Mouse (Mus musculus) heart, postnatal 25 days (tissue): ENCODE data around the gene 1110059E24Rik. TPM values are rescaled to one million over a fixed set of nuclear protein-coding genes. Genes with fewer than 3 reads are reported as not detected.
"Not testable (repeated sequence)": the region's sequence is repeated elsewhere in the genome, so short reads cannot be mapped to it uniquely, and the experiment has no call there.

Source experiments
- DNase-seq: peaks from one replicate; pipeline ENCODE4 v3.0.0; 2022; ENCODE audit warnings: low spot score
- intact Hi-C: fragments of 180-260 bp; cut with DNase I; formaldehyde crosslinking; loops from one replicate; pipeline ENCODE4 v1.15.1; 2025
- total RNA-seq, 2 experiments: library from RNA; stranded (reverse); gene quantifications; 2 replicates each; pipeline ENCODE4 v1.2.3; 2021

The 1110059E24Rik gene
- total RNA-seq, 2 experiments from 2014 or later: 13.2 to 14.6 TPM

DNA sequence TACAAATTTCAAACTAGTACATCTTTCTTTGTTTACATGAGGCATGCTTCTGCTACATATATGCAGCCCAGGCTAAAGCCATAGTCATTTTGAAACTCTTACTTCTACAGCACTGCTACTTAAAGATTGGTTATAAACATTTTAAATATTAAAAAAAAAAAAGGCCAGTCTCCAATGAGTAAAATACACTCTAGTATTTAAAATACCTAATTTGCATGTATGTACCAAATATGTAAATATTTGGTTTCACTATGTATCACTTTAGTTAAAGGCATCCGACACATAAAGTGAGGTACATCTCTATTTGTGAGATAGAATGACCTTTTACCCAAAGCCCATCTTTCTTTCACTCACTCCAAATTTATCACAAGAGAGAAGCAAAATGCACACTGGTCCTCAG is 23.7 kb downstream of the 1110059E24Rik start:
- DNase-seq: no peak
- intact Hi-C loops: no loop called here

- DNase-seq, intact Hi-C loops: not testable (repeated sequence)
Measured at GRCm38 (mm10) chr19:21628440-21628839, 24.3 kb downstream of the 1110059E24Rik start.

DNA sequence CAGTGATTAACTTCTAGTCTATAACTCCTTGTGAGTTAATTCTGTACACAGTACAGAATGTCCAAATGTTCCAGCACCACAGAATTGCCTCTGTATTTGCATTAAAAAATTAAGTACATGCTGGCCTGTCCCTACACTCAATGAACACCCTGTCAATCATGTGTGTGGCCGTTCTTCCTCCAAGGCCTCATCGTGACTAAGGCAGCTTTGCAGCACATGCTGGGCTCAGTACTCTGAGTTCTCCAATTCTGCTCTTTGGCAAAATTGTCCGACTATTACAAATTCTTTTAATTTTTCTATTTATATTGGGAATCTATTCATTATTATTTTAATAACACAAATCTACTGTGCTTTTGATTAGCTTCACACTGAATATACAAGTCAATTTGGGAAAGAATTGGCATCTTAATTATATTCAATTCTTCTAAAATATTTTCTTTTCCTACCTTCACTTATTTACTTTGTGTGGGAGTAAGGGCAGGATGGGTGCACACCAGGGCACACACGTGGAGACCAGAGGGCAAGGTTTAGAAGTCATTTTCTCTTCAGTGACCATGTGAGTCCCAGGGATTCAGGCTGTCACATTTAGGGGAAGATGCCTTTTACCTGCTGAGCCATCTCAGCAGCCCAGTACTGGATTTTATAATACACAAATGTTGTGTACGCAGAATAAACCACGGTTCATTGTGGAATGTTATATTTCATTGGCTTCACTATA is 26.3 kb downstream of the 1110059E24Rik start:
- no peak for DNase-seq
- intact Hi-C loops: no loop called here

GRCm38 (mm10) chr19:21624148-21624535 is 28.6 kb downstream of the 1110059E24Rik start:
- intact Hi-C loops: no loop called here
- no peak for DNase-seq

GRCm38 (mm10) chr19:21623410-21624147 is 29.2 kb downstream of the 1110059E24Rik start:
- intact Hi-C loops: no loop called here
- DNase-seq: no peak

DNA sequence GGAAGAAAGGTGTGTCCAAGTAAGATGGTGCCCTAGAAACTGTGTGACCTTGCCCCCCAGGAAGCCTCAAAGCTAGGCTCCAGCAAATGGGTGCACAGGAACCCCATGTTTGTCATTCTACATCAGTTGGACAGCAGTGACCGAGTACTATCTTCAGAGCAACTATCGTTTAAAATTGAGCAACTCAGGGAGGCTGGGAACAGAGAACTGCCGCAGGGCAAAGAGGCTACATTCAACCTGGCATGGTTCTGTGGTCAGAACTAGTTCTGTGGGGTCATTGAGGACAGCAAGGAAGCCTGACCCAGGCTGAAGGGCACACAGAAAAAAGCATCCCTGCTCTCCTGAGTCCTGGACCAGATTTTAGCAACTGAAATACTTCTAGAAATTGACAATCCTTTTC is 37.0 kb downstream of the 1110059E24Rik start:
- no peak for DNase-seq

GRCm38 (mm10) chr19:21611725-21612575 is 40.8 kb downstream of the 1110059E24Rik start:
- no peak for DNase-seq

More for the DNA sequence above, 37.0 kb downstream of the 1110059E24Rik start:
- intact Hi-C loops: no loop called here

GRCm38 (mm10) chr19:21611297-21611696 is 41.5 kb downstream of the 1110059E24Rik start:
- intact Hi-C loops: no loop called here

More at GRCm38 (mm10) chr19:21611725-21612575, 40.8 kb downstream of the 1110059E24Rik start:
- intact Hi-C loops: no loop called here

DNA sequence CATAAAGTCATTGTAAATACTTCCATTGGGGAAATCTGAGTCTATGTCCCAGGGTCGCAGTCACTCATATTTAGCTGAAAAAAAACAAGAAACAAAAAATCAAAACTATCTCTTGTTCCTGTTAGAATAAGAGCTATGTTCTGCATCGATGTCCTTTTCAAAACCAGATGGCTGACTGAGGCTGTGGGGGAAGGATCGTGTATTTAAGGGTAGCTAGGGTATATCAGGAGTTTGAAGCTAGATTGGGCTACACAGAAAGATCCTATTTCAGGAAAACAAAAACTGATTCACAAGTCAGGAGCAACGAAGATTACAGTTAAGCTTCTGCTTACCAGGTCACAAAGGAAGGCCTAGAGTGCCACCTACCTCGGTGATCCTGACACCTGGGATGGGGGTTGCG is 42.5 kb downstream of the 1110059E24Rik start:
- intact Hi-C loops: no loop called here
- no peak for DNase-seq

More at GRCm38 (mm10) chr19:21611297-21611696, 41.5 kb downstream of the 1110059E24Rik start:
- DNase-seq: no peak

- no peak for DNase-seq
- intact Hi-C loops: no loop called here
Measured at GRCm38 (mm10) chr19:21605294-21605693, 47.5 kb downstream of the 1110059E24Rik start.

- intact Hi-C loops: no loop called here
Measured at GRCm38 (mm10) chr19:21603836-21604235, 48.9 kb downstream of the 1110059E24Rik start.

DNA sequence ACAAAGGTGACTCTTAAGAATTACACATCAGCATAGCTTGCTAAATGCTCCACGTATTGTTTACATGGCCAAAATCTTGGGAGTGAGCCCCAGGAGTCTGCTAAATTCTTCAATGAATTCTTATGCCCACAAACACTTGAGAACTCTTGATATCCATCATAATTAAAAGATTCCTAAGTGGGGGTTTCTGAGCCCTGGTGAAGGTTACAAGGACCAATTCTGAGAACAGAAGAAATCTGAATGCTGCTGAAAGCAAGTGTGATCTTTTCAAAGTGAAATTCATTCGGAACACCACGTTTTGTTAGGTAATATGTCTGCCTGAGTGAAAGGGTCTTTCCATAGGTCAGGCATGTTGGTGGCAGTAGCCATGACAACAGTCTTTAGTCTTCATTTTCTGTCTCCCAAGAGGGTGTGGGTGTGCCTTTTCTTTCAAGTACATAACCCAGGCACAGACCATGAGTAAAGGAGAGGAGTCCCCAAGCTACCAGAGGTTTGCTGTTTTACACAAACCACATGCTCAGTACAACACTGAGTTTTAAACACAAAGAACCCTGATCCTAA is 51.2 kb downstream of the 1110059E24Rik start:
- DNase-seq: no peak
- intact Hi-C loops: no loop called here

More at GRCm38 (mm10) chr19:21603836-21604235, 48.9 kb downstream of the 1110059E24Rik start:
- DNase-seq: no peak

GRCm38 (mm10) chr19:21598659-21599352 is 54.0 kb downstream of the 1110059E24Rik start:
- DNase-seq: no peak
- intact Hi-C loops: no loop called here

DNA sequence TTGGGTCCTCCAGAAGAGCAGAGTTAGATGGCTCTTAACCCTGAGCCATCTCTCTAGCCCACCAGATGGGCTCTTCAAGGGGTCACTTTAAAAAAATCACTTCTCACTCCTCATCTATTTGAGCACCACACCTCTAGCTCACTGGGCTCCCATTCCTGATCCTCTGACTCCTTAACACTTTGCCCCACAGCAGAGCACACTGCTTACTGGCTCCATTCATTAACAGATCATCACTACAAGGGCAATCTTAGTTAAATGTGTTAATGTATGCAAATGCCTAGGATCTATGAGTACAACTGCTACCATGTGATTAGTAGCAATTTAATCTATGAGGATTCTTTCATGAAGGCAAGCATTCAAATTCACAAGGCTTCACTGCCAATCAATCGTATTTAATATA is 58.1 kb downstream of the 1110059E24Rik start:
- DNase-seq: no peak
- intact Hi-C loops: no loop called here

DNA sequence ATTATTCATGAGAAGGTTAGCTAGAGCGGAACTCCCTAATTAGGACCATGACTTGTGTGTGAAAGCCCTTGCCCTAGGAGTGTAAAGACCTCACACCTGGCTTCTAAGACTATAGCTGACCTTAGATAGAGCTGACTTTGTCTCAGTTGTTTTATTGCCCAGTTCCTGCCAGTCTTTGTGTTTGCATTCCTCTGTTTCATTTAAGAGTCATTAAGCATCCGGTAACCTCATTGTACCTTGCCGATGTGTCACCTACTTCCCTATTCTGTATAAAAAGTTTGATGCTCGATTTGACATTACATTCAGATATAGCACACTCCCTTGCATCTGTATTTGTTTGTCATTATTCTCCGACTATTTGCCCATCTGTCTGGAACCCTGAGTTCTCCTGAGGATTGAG is 60.6 kb downstream of the 1110059E24Rik start:
- intact Hi-C loops, DNase-seq: not testable (repeated sequence)

DNA sequence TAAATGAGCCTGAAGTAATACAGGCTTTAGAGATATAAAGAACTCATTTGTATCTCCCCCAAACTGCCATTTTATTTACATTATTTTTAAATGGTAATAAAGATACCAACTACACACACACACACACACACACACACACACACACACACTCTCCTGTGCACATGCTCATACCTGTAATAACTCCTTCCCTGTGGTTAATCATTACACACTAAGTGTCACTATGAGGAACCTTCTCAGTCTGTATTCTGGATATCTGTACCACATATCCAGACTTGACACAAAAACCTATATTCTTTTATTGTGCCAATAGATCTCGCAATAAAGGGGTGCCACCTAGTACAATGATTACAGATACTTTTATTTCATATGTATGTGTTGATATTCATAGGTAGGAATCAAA is 62.9 kb downstream of the 1110059E24Rik start:
- DNase-seq: no peak
- intact Hi-C loops: no loop called here

GRCm38 (mm10) chr19:21587593-21587992 is 65.2 kb downstream of the 1110059E24Rik start:
- DNase-seq: no peak
- intact Hi-C loops: no loop called here

GRCm38 (mm10) chr19:21586546-21586945 is 66.2 kb downstream of the 1110059E24Rik start:
- intact Hi-C loops: no loop called here
- DNase-seq: no peak

GRCm38 (mm10) chr19:21585868-21586267 is 66.9 kb downstream of the 1110059E24Rik start:
- DNase-seq: no peak
- intact Hi-C loops: no loop called here
